Mouse (Mus musculus): ENCODE data around the gene Gm45521. TPM values are rescaled to one million over a fixed set of nuclear protein-coding genes. Genes with fewer than 3 reads are reported as not detected.

Gene Gm45521
- polyA plus RNA-seq, 1 experiment from 2014 or later = not detected

DNA sequence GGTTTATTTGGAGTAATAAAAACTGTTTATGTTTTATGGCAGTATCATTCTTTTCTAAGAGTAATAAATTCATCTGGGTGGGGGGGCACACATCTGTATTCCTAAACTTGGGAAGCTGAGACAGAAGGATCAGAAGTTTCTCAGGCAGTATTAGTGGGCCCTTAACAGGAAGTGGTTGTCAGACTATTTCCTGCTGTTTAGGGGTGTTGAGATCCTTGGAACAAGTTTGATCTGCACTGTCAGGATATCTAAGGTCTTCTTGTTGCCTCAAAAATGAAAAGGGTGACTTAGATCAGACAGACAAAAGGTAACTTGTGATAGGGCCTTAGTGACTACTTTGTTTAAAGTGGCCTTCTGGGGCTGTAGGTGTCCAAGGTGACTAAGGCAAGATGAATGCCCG is 21.1 kb downstream of the Gm45521 start:
- H3K4me2 ChIP-seq (ENCODE audit: low read length) = no peak overlapping the region
- no peaks in the 10 kb centered on the region for H3K4me1 ChIP-seq (replicated peaks; ENCODE audit: control insufficient read depth, insufficient read depth, low read length)
- 69% methylated on average over 1 of the region's 1 CpGs for WGBS
- DNase-seq (ENCODE audit: low spot score) (no peak), ATAC-seq (replicated peaks; ENCODE audit: low FRiP score, low TSS enrichment, low read depth) (no peak)
- H3K9ac ChIP-seq (ENCODE audit: low read length) = no peak overlapping the region
- no peaks in the 10 kb centered on the region for H3K27me3 ChIP-seq (replicated peaks; ENCODE audit: control insufficient read depth, insufficient read depth, low read length)
- no peak overlapping the region for H3K27ac ChIP-seq (ENCODE audit: low read depth)
- H3K36me3 ChIP-seq (ENCODE audit: control insufficient read depth, insufficient read depth, low read length) = no peaks in the 10 kb centered on the region
- no peak overlapping the region for H3K4me3 ChIP-seq (ENCODE audit: low read depth, low read length)
- H3K9me3 ChIP-seq (ENCODE audit: control insufficient read depth, low read length) = no peaks in the 10 kb centered on the region

GRCm38 (mm10) chr14:7981226-7981625 is 24.1 kb downstream of the Gm45521 start:
- no peaks in the 10 kb centered on the region for H3K4me1 ChIP-seq (replicated peaks; ENCODE audit: control insufficient read depth, insufficient read depth, low read length)
- no peak for ATAC-seq (replicated peaks; ENCODE audit: low FRiP score, low TSS enrichment, low read depth)
- no peaks in the 10 kb centered on the region for H3K27me3 ChIP-seq (replicated peaks; ENCODE audit: control insufficient read depth, insufficient read depth, low read length)
- DNase-seq (ENCODE audit: low spot score) = no peak
- H3K27ac ChIP-seq (ENCODE audit: low read depth) = no peak overlapping the region
- no peak overlapping the region for H3K9ac ChIP-seq (ENCODE audit: low read length)
- H3K4me3 ChIP-seq (ENCODE audit: low read depth, low read length) = no peak overlapping the region
- no peaks in the 10 kb centered on the region for H3K9me3 ChIP-seq (ENCODE audit: control insufficient read depth, low read length)
- no peak overlapping the region for H3K4me2 ChIP-seq (ENCODE audit: low read length)
- no peaks in the 10 kb centered on the region for H3K36me3 ChIP-seq (ENCODE audit: control insufficient read depth, insufficient read depth, low read length)
- WGBS = 96% methylated on average over 1 of the region's 1 CpGs

DNA sequence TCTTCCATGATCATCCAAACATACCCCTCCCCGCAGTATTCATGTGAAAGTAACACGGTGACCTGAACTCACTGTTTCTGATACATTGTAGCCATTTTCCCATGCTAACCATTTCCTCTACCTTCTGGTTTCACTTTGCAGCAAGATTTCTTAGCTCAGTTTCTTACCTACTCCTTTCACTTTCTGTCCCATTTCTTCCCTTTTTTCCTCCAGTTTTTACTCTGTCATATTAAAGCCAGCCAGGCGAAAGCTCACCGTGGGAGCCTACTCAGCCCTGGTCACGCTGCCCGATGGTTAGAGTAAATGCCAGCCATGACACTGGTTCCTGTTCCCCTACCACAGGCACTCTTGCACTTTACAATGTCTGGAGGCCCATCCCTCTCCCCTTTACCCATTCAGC is 29.8 kb downstream of the Gm45521 start:
- Histone ChIP-seq H3K36me3 (ENCODE audit: control insufficient read depth, insufficient read depth, low read length) (no peaks in the 10 kb centered on the region), H3K27ac (ENCODE audit: low read depth) (no peak overlapping the region), H3K4me2 (ENCODE audit: low read length) (no peak overlapping the region), H3K9ac (ENCODE audit: low read length) (no peak overlapping the region), H3K4me1 (replicated peaks; ENCODE audit: control insufficient read depth, insufficient read depth, low read length) (no peaks in the 10 kb centered on the region), H3K9me3 (ENCODE audit: control insufficient read depth, low read length) (no peaks in the 10 kb centered on the region), H3K27me3 (replicated peaks; ENCODE audit: control insufficient read depth, insufficient read depth, low read length) (no peaks in the 10 kb centered on the region), H3K4me3 (ENCODE audit: low read depth, low read length) (no peak overlapping the region)
- ATAC-seq (replicated peaks; ENCODE audit: low FRiP score, low TSS enrichment, low read depth) = no peak
- no peak for DNase-seq (ENCODE audit: low spot score)
- WGBS = 88% methylated on average over 6 of the region's 6 CpGs

DNA sequence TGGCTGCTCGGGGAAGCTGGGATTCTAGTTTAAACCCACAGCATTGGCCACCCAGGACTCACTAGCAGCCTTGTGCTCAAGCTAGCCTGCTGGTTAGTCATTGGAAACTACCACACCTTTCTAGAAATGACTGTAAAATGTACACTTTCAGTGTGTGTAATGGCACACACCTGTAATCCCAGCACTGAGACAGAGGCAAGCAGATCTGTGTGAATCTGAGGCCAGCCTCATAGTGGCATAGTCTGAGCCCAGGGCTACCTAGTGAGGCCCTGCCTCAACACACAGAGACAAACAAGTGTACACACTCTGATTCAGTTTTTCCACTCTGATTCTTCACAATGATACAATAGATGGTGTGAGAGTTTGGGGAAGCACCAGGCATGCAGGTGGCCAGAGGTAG is 32.3 kb downstream of the Gm45521 start:
- 78% methylated on average over 1 of the region's 1 CpGs for WGBS

DNA sequence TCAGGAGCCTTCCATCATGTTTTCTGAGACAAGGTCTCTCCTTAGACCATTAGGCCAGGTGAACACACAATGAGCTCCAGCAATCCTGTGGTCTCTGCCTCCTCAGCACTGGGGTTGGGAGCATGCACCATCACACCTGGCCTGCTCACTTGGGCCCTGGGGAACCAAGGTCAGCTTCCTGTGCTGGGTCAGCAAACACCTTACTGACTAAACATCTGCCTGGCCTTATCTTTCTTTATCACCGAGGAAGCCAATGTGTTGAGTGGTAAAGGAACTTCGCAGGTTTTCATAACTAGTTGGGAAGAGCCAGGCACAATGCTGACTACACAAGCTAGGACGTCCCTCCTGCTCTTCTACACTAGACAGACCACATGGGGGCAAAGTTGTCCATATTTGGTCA is 32.9 kb downstream of the Gm45521 start:
- no peak overlapping the region for H3K4me2 ChIP-seq (ENCODE audit: low read length)
- no peaks in the 10 kb centered on the region for H3K9me3 ChIP-seq (ENCODE audit: control insufficient read depth, low read length)
- no peak overlapping the region for H3K27ac ChIP-seq (ENCODE audit: low read depth)
- DNase-seq (ENCODE audit: low spot score) = no peak
- 68% methylated on average over 3 of the region's 3 CpGs for WGBS
- no peak overlapping the region for H3K4me3 ChIP-seq (ENCODE audit: low read depth, low read length)
- H3K4me1 ChIP-seq (replicated peaks; ENCODE audit: control insufficient read depth, insufficient read depth, low read length) = no peaks in the 10 kb centered on the region
- no peaks in the 10 kb centered on the region for H3K36me3 ChIP-seq (ENCODE audit: control insufficient read depth, insufficient read depth, low read length)
- H3K9ac ChIP-seq (ENCODE audit: low read length) = no peak overlapping the region
- ATAC-seq (replicated peaks; ENCODE audit: low FRiP score, low TSS enrichment, low read depth) = no peak
- H3K27me3 ChIP-seq (replicated peaks; ENCODE audit: control insufficient read depth, insufficient read depth, low read length) = no peaks in the 10 kb centered on the region

More for the DNA sequence above, 32.3 kb downstream of the Gm45521 start:
- Histone ChIP-seq H3K36me3 (ENCODE audit: control insufficient read depth, insufficient read depth, low read length) (no peaks in the 10 kb centered on the region), H3K27ac (ENCODE audit: low read depth) (no peak overlapping the region), H3K4me3 (ENCODE audit: low read depth, low read length) (no peak overlapping the region), H3K9me3 (ENCODE audit: control insufficient read depth, low read length) (no peaks in the 10 kb centered on the region), H3K27me3 (replicated peaks; ENCODE audit: control insufficient read depth, insufficient read depth, low read length) (no peaks in the 10 kb centered on the region), H3K9ac (ENCODE audit: low read length) (no peak overlapping the region), H3K4me1 (replicated peaks; ENCODE audit: control insufficient read depth, insufficient read depth, low read length) (no peaks in the 10 kb centered on the region), H3K4me2 (ENCODE audit: low read length) (no peak overlapping the region)
- ATAC-seq (replicated peaks; ENCODE audit: low FRiP score, low TSS enrichment, low read depth) (no peak), DNase-seq (ENCODE audit: low spot score) (no peak)

DNA sequence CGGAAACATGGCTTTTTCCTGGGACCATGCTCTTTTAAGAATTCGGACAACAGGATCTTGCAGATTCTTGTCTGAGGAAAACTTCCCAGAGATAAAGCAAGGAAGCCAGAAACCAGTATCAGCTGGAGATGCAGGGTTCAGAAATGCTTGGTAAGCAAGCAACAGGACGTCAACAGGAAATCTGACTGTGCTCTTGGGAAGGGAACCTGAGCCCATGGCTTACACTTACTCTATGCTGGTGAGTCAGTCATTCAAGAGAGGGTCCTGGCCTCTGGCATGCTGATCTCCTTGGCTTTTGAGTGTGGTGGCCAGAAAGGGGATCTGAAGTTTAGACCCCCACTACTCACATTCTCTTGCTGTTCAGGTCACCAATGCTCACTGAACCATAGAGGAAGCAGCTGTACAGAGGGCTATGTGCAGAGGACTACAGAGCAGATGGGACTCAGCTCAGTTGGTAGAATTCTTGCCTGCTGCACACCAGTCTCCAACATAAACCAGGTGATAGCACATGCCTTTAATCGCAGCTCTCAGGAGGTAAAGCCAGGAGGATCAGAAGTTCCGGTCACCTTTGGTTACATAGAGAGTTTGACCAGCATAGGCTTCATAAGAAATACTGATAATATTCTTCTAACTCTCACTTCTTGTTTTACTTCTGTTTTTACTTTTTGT is 34.2 kb downstream of the Gm45521 start:
- ATAC-seq (replicated peaks; ENCODE audit: low FRiP score, low TSS enrichment, low read depth) = no peak
- Histone ChIP-seq H3K27ac (ENCODE audit: low read depth) (no peak overlapping the region), H3K4me3 (ENCODE audit: low read depth, low read length) (no peak overlapping the region), H3K36me3 (ENCODE audit: control insufficient read depth, insufficient read depth, low read length) (no peaks in the 10 kb centered on the region), H3K9me3 (ENCODE audit: control insufficient read depth, low read length) (no peaks in the 10 kb centered on the region), H3K4me2 (ENCODE audit: low read length) (no peak overlapping the region), H3K4me1 (replicated peaks; ENCODE audit: control insufficient read depth, insufficient read depth, low read length) (no peaks in the 10 kb centered on the region), H3K27me3 (replicated peaks; ENCODE audit: control insufficient read depth, insufficient read depth, low read length) (no peaks in the 10 kb centered on the region), H3K9ac (ENCODE audit: low read length) (no peak overlapping the region)
- no peak for DNase-seq (ENCODE audit: low spot score)
- 82% methylated on average over 5 of the region's 5 CpGs for WGBS

GRCm38 (mm10) chr14:7992158-7992557 is 35.1 kb downstream of the Gm45521 start:
- Histone ChIP-seq H3K36me3 (ENCODE audit: control insufficient read depth, insufficient read depth, low read length) (no peaks in the 10 kb centered on the region), H3K27ac (ENCODE audit: low read depth) (no peak overlapping the region), H3K27me3 (replicated peaks; ENCODE audit: control insufficient read depth, insufficient read depth, low read length) (no peaks in the 10 kb centered on the region), H3K9me3 (ENCODE audit: control insufficient read depth, low read length) (no peaks in the 10 kb centered on the region), H3K4me1 (replicated peaks; ENCODE audit: control insufficient read depth, insufficient read depth, low read length) (no peaks in the 10 kb centered on the region; the same call in 1 of the 2 replicates), H3K9ac (ENCODE audit: low read length) (no peak overlapping the region), H3K4me2 (ENCODE audit: low read length) (no peak overlapping the region), H3K4me3 (ENCODE audit: low read depth, low read length) (no peak overlapping the region)
- 63% methylated on average over 6 of the region's 6 CpGs for WGBS
- no peak for DNase-seq (ENCODE audit: low spot score)
- ATAC-seq (replicated peaks; ENCODE audit: low FRiP score, low TSS enrichment, low read depth) = no peak

GRCm38 (mm10) chr14:7994271-7994767 is 37.2 kb downstream of the Gm45521 start, which contains the start of gene Dnase1l3:
Gene Dnase1l3, minus strand, starts transcription at chr14:7994573.
- Histone ChIP-seq H3K9ac (ENCODE audit: low read length) (no peak within 1 kb of the TSS), H3K36me3 (ENCODE audit: control insufficient read depth, insufficient read depth, low read length) (no peaks in the 10 kb centered on the region), H3K27ac (ENCODE audit: low read depth) (no peak within 1 kb of the TSS), H3K27me3 (replicated peaks; ENCODE audit: control insufficient read depth, insufficient read depth, low read length) (no peaks in the 10 kb centered on the region), H3K9me3 (ENCODE audit: control insufficient read depth, low read length) (no peaks in the 10 kb centered on the region), H3K4me2 (ENCODE audit: low read length) (no peak within 1 kb of the TSS), H3K4me1 (replicated peaks; ENCODE audit: control insufficient read depth, insufficient read depth, low read length) (no peaks in the 10 kb centered on the region; the same call in 1 of the 2 replicates), H3K4me3 (ENCODE audit: low read depth, low read length) (no peak within 1 kb of the TSS)
- peak; percentile 47; the same call in 1 of the 2 replicates for ATAC-seq (replicated peaks; ENCODE audit: low FRiP score, low TSS enrichment, low read depth)
- DNase-seq (ENCODE audit: low spot score) = no peak
- 66% methylated on average over 8 of the region's 8 CpGs for WGBS

GRCm38 (mm10) chr14:7997255-7997696 is 40.2 kb downstream of the Gm45521 start:
- H3K9ac ChIP-seq (ENCODE audit: low read length) = no peak overlapping the region
- peak; percentile 47; the same call in 1 of the 2 replicates for ATAC-seq (replicated peaks; ENCODE audit: low FRiP score, low TSS enrichment, low read depth)
- no peak overlapping the region for H3K4me3 ChIP-seq (ENCODE audit: low read depth, low read length)
- H3K9me3 ChIP-seq (ENCODE audit: control insufficient read depth, low read length) = no peaks in the 10 kb centered on the region
- no peaks in the 10 kb centered on the region; the same call in 1 of the 2 replicates for H3K4me1 ChIP-seq (replicated peaks; ENCODE audit: control insufficient read depth, insufficient read depth, low read length)
- 2% methylated on average over 15 of the region's 15 CpGs for WGBS
- DNase-seq (ENCODE audit: low spot score) = peak; percentile 94
- H3K4me2 ChIP-seq (ENCODE audit: low read length) = peak overlapping the region; percentile 37
- no peaks in the 10 kb centered on the region for H3K36me3 ChIP-seq (ENCODE audit: control insufficient read depth, insufficient read depth, low read length)
- H3K27ac ChIP-seq (ENCODE audit: low read depth) = no peak overlapping the region
- peaks cover 22% of the 10 kb centered on the region for H3K27me3 ChIP-seq (replicated peaks; ENCODE audit: control insufficient read depth, insufficient read depth, low read length)

Measured in intestine, embryonic 14.5 days (tissue).